Mouse (Mus musculus) hindlimb bud, embryonic 11.5 days (tissue): ENCODE data around the gene Kifc5b.
"Not testable (repeated sequence)": the region's sequence is repeated elsewhere in the genome, so short reads cannot be mapped to it uniquely, and the experiment has no call there.

Source experiments
- DNase-seq: peaks from one replicate; pipeline ENCODE4 v3.0.0-alpha.2; 2012; ENCODE audit warnings: low read depth, low spot score; ENCODE audit errors: extremely low spot score

The Kifc5b gene

GRCm38 (mm10) chr17:26970221-26970620, 53.3 kb downstream of the Kifc5b start:
- DNase-seq, result no peak

GRCm38 (mm10) chr17:26971247-26971905, 54.5 kb downstream of the Kifc5b start:
- no peak for DNase-seq

GRCm38 (mm10) chr17:26972107-26972506, 55.2 kb downstream of the Kifc5b start:
- no peak for DNase-seq

- DNase-seq, result peak; percentile 78
Measured at GRCm38 (mm10) chr17:26972703-26973574, 56.0 kb downstream of the Kifc5b start, which contains the start of gene Zbtb9. TSS of gene Zbtb9 (plus strand) at chr17:26973167.

- no peak for DNase-seq
Measured at GRCm38 (mm10) chr17:26974547-26974946, 57.7 kb downstream of the Kifc5b start.

GRCm38 (mm10) chr17:26975415-26975814, 58.5 kb downstream of the Kifc5b start:
- DNase-seq, result no peak

GRCm38 (mm10) chr17:26977354-26977753, 60.5 kb downstream of the Kifc5b start:
- not testable (repeated sequence) for DNase-seq

GRCm38 (mm10) chr17:26979426-26979825, 62.5 kb downstream of the Kifc5b start:
- no peak for DNase-seq

- DNase-seq, result no peak
Measured at GRCm38 (mm10) chr17:26981050-26981449, 64.2 kb downstream of the Kifc5b start.
